22 mouse cellular contexts compared by ENCODE assay signal in genomic region chr17:73568204-73568603, GRCm38 (mm10).
"Had no signal": no experiment of that assay in that cellular context is flagged by ENCODE, and none has a peak within 500 bp of the region (broad histone marks: within the 10 kb centered on the region; RNA-seq: fewer than 3 reads in every experiment).

No protein-coding gene starts in this region.

- H3K9me3 ChIP-seq: limb, embryonic 12.5 days; limb, embryonic 15.5 days; lung, embryonic 15.5 days; megakaryocyte, embryonic 14.5 days; midbrain, embryonic 10.5 days; midbrain, embryonic 13.5 days; stomach, embryonic 15.5 days had no signal

- DNase-seq: kidney, adult 11 months; kidney, adult 8-10 months; kidney, postnatal 14 days; kidney, postnatal 4 days; left cerebral cortex, postnatal 4 days; liver, postnatal 0 days; lung, postnatal 10 days; lung, postnatal 36 days; right cerebral cortex, postnatal 25 days; spleen, adult 18-20 months; thymus, postnatal 25 days had no signal

- ATAC-seq: liver, postnatal 0 days; midbrain, embryonic 13.5 days; midbrain, embryonic 16.5 days had no signal

- H3K36me3 ChIP-seq: limb, embryonic 12.5 days; limb, embryonic 15.5 days; lung, embryonic 15.5 days; midbrain, embryonic 10.5 days; midbrain, embryonic 13.5 days; stomach, embryonic 15.5 days had no signal

- H3K4me1 ChIP-seq: limb, embryonic 12.5 days; lung, embryonic 15.5 days; megakaryocyte, embryonic 14.5 days; midbrain, embryonic 10.5 days; stomach, embryonic 15.5 days had no signal

- H3K9ac ChIP-seq: limb, embryonic 12.5 days; limb, embryonic 15.5 days; liver, embryonic 14.5 days; liver, postnatal 0 days; lung, embryonic 15.5 days; midbrain, embryonic 13.5 days; stomach, embryonic 15.5 days had no signal

- H3K27ac ChIP-seq: limb, embryonic 12.5 days; limb, embryonic 15.5 days; liver, embryonic 14.5 days; lung, embryonic 15.5 days; midbrain, embryonic 10.5 days; midbrain, embryonic 13.5 days; stomach, embryonic 15.5 days had no signal

- H3K4me3 ChIP-seq: limb, embryonic 12.5 days; limb, embryonic 15.5 days; lung, embryonic 15.5 days; megakaryocyte, embryonic 14.5 days; midbrain, embryonic 10.5 days; midbrain, embryonic 13.5 days; myocyte; stomach, embryonic 15.5 days had no signal

- H3K4me2 ChIP-seq: limb, embryonic 12.5 days; limb, embryonic 15.5 days; liver, embryonic 11.5 days; lung, embryonic 15.5 days; midbrain, embryonic 13.5 days; stomach, embryonic 15.5 days had no signal

- H3K27me3 ChIP-seq: limb, embryonic 15.5 days; lung, embryonic 15.5 days; midbrain, embryonic 13.5 days; stomach, embryonic 15.5 days had no signal
